ENCODE assay signal across 8 mouse cellular contexts in genomic region chr2:121806959-121807653, GRCm38 (mm10). TPM values are rescaled to one million over a fixed set of nuclear protein-coding genes. Genes with fewer than 3 reads are reported as not detected.
DNase-seq lines count a peak whose midpoint lies in the region; ATAC-seq lines count a peak whose summit lies in the region.

Gene Frmd5, minus strand, starts transcription at chr2:121807087.

- peaks cover 49% of the 10 kb centered on the region for H3K27me3 ChIP-seq in embryonic facial prominence, embryonic 13.5 days
- peaks cover 16% of the 10 kb centered on the region for H3K27me3 ChIP-seq in midbrain, embryonic 12.5 days

- no peaks in the 10 kb centered on the region for H3K9me3 ChIP-seq in embryonic facial prominence, embryonic 13.5 days
- no peaks in the 10 kb centered on the region for H3K9me3 ChIP-seq in midbrain, embryonic 12.5 days

- peak; percentile 73 to 81 for DNase-seq in adrenal gland, postnatal 4 days (ENCODE audit: low spot score in 2 of 2)
- peak; percentile 100 for DNase-seq in heart, adult 11 months
- peak; percentile 90 for DNase-seq in kidney, adult 11 months
- DNase-seq in left cerebral cortex, postnatal 4 days, result peak; percentile 95
- peak; percentile 61 for DNase-seq in skeletal muscle tissue, adult 2 months (ENCODE audit: low read depth, low spot score)
- no peak for DNase-seq in adipocyte (ENCODE audit: low spot score)

- peak; percentile 98 for ATAC-seq in embryonic facial prominence, embryonic 13.5 days (ENCODE audit: insufficient number of reproducible peaks, insufficient read depth, low FRiP score, low TSS enrichment, low read depth)
- ATAC-seq in midbrain, embryonic 12.5 days (ENCODE audit: low FRiP score, low read depth), result peak; percentile 97

- no peaks in the 10 kb centered on the region for H3K36me3 ChIP-seq in embryonic facial prominence, embryonic 13.5 days
- H3K36me3 ChIP-seq in midbrain, embryonic 12.5 days, result no peaks in the 10 kb centered on the region

- 1% methylated on average over 35 of the region's 35 CpGs for WGBS in embryonic facial prominence, embryonic 13.5 days
- WGBS in midbrain, embryonic 12.5 days, result under 1% methylated on average over 35 of the region's 35 CpGs

- H3K9ac ChIP-seq in embryonic facial prominence, embryonic 13.5 days, result peak within 1 kb of the TSS; percentile 66
- H3K9ac ChIP-seq in midbrain, embryonic 12.5 days (replicated peaks), result peak within 1 kb of the TSS; percentile 88

- H3K4me2 ChIP-seq in embryonic facial prominence, embryonic 13.5 days, result peak within 1 kb of the TSS; percentile 91
- peak within 1 kb of the TSS; percentile 79 for H3K4me2 ChIP-seq in midbrain, embryonic 12.5 days (replicated peaks)

- H3K27ac ChIP-seq in embryonic facial prominence, embryonic 13.5 days, result peak within 1 kb of the TSS; percentile 51; the same call in 1 of the 2 replicates
- H3K27ac ChIP-seq in midbrain, embryonic 12.5 days (replicated peaks), result peak within 1 kb of the TSS; percentile 93

- intact Hi-C loops in left cerebral cortex, postnatal 4 days (cut with DNase I), result loop anchor here (5.0 kb wide), 1 partner anchor 220 kb away; no protein-coding TSS in a partner anchor

- H3K4me3 ChIP-seq in embryonic facial prominence, embryonic 13.5 days, result peak within 1 kb of the TSS; percentile 71
- peak within 1 kb of the TSS; percentile 81 for H3K4me3 ChIP-seq in midbrain, embryonic 12.5 days

- peaks cover 16% of the 10 kb centered on the region for H3K4me1 ChIP-seq in embryonic facial prominence, embryonic 13.5 days
- peaks cover 23% of the 10 kb centered on the region for H3K4me1 ChIP-seq in midbrain, embryonic 12.5 days

RNA-seq across cellular contexts. Expression of gene Frmd5, which starts in this region (rescaled TPM):
- total RNA-seq in adrenal gland, postnatal 4 days (2021), result 100 to 1,000 TPM in 1 of 2 experiments, 10 to 100 TPM in 1; 88.1 to 103 TPM
- polyA plus RNA-seq in embryonic facial prominence, embryonic 13.5 days (2015; fragmentation: Nextera tagmentation; extraction: Ambion mirVana), result 2.3 and 3.1 TPM in 2 replicates
- total RNA-seq in left cerebral cortex, postnatal 4 days (2021), result 10 to 100 TPM; 55.1 to 60.1 TPM
- 22.0 and 26.7 TPM in 2 replicates for polyA plus RNA-seq in midbrain, embryonic 12.5 days (2016; fragmentation: Nextera tagmentation; extraction: Ambion mirVana)
